Mouse (Mus musculus) cortical plate, adult 2 months (tissue): ENCODE data around the gene Gm5916. TPM values are rescaled to one million over a fixed set of nuclear protein-coding genes. Genes with fewer than 3 reads are reported as not detected.

Experiments
- H3K27ac ChIP-seq: fragments of 200-500 bp; 2 replicates; pipeline ENCODE4 v1.5.1; 2012; ENCODE audit warnings: low read length, control low read depth, inconsistent platforms; ENCODE audit not compliant: insufficient read depth
- H3K4me1 ChIP-seq: fragments of 200-500 bp; 2 replicates; pipeline ENCODE4 v1.6.1; 2011; ENCODE audit warnings: low read length; ENCODE audit not compliant: control insufficient read depth, insufficient read depth
- H3K4me3 ChIP-seq: fragments of 200-500 bp; 2 replicates; pipeline ENCODE4 v1.5.1; 2011; ENCODE audit warnings: mild to moderate bottlenecking, low read length, control low read depth; ENCODE audit not compliant: insufficient read depth
- CTCF ChIP-seq: fragments of 200-500 bp; IDR thresholded peaks from 2 replicates; pipeline ENCODE4 v1.5.1; 2011; ENCODE audit warnings: mild to moderate bottlenecking, control low read depth, low read length; ENCODE audit not compliant: insufficient read depth; ENCODE audit errors: extremely low read depth
- polyA plus RNA-seq: library from polyadenylated mRNA; depleted of rRNA; stranded (reverse); fragments of >200 nt; gene quantifications from 2 replicates; pipeline ENCODE4 v1.2.3, GENCODE M21; 2012; rRNA removed

Gm5916 gene
- polyA plus RNA-seq: not detected in 2 replicates

GRCm38 (mm10) chr9:36128679-36129078 lies at the start of gene Gm5916:
Gene Gm5916 (minus strand): TSS chr9:36128779.
- H3K27ac ChIP-seq: no peak within 1 kb of the TSS
- H3K4me3 ChIP-seq: no peak within 1 kb of the TSS
- no peaks in the 10 kb centered on the region for H3K4me1 ChIP-seq

More at GRCm38 (mm10) chr9:36128679-36129078, at the start of gene Gm5916:
- TF ChIP-seq CTCF: no peak

Other genes starting within 250 kb of the Gm5916 start
- 0.06 and 0.13 TPM in 2 replicates for gene 9230113P08Rik, start 220.4 kb downstream of the Gm5916 start, polyA plus RNA-seq